Mouse (Mus musculus) neural tube, embryonic 10.5 days (tissue): ENCODE results near the gene Slit3.

Source experiments
- DNase-seq: peaks from one replicate; pipeline ENCODE4 v3.0.0-alpha.2; 2017; ENCODE audit warnings: low spot score; ENCODE audit errors: extremely low spot score

The Slit3 gene

GRCm38 (mm10) chr11:35737262-35737661 is 616.2 kb downstream of the Slit3 start:
- no peak for DNase-seq

- DNase-seq = no peak
Observed at GRCm38 (mm10) chr11:35738102-35738501, 617.1 kb downstream of the Slit3 start.

GRCm38 (mm10) chr11:35743586-35743985 is 622.6 kb downstream of the Slit3 start:
- DNase-seq = no peak

GRCm38 (mm10) chr11:35744571-35744970 is 623.5 kb downstream of the Slit3 start:
- DNase-seq = no peak

- DNase-seq = no peak
Observed at GRCm38 (mm10) chr11:35750578-35750977, 629.6 kb downstream of the Slit3 start.

- DNase-seq = no peak
Observed at GRCm38 (mm10) chr11:35754906-35755418, 633.9 kb downstream of the Slit3 start.

GRCm38 (mm10) chr11:35755546-35755945 is 634.5 kb downstream of the Slit3 start:
- DNase-seq = no peak

- no peak for DNase-seq
Observed at GRCm38 (mm10) chr11:35756411-35757303, 635.6 kb downstream of the Slit3 start.
